Mouse (Mus musculus) layer of hippocampus, adult 2 months (tissue): ENCODE results near the gene Hfe. TPM values are rescaled to one million over a fixed set of nuclear protein-coding genes. Genes with fewer than 3 reads are reported as not detected.
A peak's percentile ranks its signal among the peaks of the same experiment; 100 is the strongest.

Experiments used
- DNase-seq, 2 experiments: peaks; one replicate each; pipeline ENCODE4 v3.0.0; 2022; ENCODE audit warnings: low spot score in 2 of 2
- H3K27ac ChIP-seq: fragments of 200-600 bp; 2 replicates; pipeline ENCODE4 v1.8.1; 2022
- H3K4me3 ChIP-seq: fragments of 200-600 bp; 2 replicates; pipeline ENCODE4 v1.8.1; 2022; ENCODE audit warnings: mild to moderate bottlenecking
- CTCF ChIP-seq: fragments of 200-600 bp; conservative IDR thresholded peaks from 2 replicates; pipeline ENCODE4 v1.8.1; 2022; ENCODE audit warnings: antibody characterized with exemption, mild to moderate bottlenecking, moderate library complexity
- long read RNA-seq, 2 experiments: library from polyadenylated mRNA; stranded (forward); transcript quantifications; one replicate each; pipeline ENCODE4 v2.0.0; 2021; ENCODE audit warnings: borderline mapping rate in 2 of 2
- total RNA-seq, 2 experiments: library from RNA; stranded (reverse); gene quantifications; 2 replicates each; pipeline ENCODE4 v1.2.3; 2021

Gene Hfe
- total RNA-seq: 1 to 10 TPM; 3.2 to 3.6 TPM
- long read RNA-seq, experiment 1, partial matches to known transcripts: 0 of 3 reads
- long read RNA-seq, experiment 1, other reads (novel, unspliced or antisense): 0 of 3 reads
- long read RNA-seq, experiment 2, partial matches to known transcripts: 0 of 4 reads
- long read RNA-seq, experiment 2, other reads (novel, unspliced or antisense): 0 of 4 reads

- TF ChIP-seq CTCF: no peak
- Histone ChIP-seq H3K4me3 (peak within 1 kb of the TSS; percentile 61), H3K27ac (peak within 1 kb of the TSS; percentile 77)
- no peak for DNase-seq
Measured at GRCm38 (mm10) chr13:23710374-23711089, at the start of gene Hfe. TSS of gene Hfe (minus strand) at chr13:23710854.

DNA sequence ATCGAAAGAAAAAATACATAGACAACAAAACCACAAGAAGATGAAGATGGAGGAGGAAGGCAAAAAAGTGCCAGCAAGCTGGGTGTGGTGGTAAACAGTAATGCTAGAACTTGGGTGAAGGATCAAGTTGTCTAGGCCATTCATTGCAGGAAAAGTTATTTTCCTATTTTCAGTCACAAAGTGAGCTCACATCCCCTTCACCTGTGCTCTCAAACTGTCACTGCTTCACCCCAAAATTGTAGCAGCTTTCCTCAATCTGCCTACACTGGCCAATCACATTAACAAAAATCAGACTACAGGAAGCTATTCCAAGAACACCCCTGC, 49.2 kb upstream of the Hfe start:
- no peak overlapping the region for H3K27ac ChIP-seq
- H3K4me3 ChIP-seq: no peak overlapping the region
- no peak for TF ChIP-seq CTCF
- DNase-seq: no peak

DNA sequence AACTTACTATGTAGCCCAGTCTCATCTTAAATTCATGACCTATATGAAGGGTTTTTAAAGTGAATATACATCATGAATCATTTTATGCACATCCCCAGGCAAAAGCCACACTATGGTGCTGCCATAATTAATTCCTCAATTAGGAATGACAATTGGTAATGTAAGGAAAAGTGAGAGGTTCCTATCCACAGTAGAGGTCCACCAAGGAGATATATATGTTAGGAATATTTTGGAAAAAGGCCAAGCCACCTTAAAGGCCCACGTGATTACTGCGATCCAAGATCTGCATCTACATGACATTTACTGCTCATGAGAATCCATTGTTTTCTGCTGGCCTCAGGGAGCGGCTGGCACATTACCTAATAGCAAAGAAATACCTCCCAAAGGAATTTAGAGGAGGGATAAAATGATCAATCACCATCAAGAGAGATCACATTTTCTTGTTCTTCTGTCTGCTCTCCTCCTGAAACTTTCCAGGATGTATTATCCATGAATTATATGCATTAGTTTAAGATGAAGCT, 48.7 kb upstream of the Hfe start:
- no peak for DNase-seq

DNA sequence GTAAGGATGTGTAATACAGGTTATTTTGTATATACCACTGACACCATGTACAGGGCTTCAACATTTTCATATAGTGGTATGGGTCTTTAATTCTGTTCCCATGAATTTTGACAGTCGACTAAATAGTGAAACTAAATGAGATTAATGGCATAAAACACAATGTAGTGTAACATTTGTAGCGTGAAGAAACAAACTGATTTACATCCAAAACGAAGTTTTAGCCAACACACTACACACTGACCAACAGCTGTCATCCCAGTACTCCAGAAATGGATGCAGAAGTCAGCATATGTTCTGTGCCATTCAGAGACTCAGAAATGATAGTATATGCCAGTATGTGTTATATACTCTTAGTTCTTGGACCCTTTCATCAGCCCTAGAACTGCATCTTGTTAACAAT, 47.3 kb upstream of the Hfe start:
- no peak overlapping the region for H3K4me3 ChIP-seq
- no peak for DNase-seq
- H3K27ac ChIP-seq: no peak overlapping the region
- no peak for TF ChIP-seq CTCF

More for the DNA sequence above, 48.7 kb upstream of the Hfe start:
- H3K27ac ChIP-seq: no peak overlapping the region
- no peak for TF ChIP-seq CTCF
- H3K4me3 ChIP-seq: no peak overlapping the region

DNA sequence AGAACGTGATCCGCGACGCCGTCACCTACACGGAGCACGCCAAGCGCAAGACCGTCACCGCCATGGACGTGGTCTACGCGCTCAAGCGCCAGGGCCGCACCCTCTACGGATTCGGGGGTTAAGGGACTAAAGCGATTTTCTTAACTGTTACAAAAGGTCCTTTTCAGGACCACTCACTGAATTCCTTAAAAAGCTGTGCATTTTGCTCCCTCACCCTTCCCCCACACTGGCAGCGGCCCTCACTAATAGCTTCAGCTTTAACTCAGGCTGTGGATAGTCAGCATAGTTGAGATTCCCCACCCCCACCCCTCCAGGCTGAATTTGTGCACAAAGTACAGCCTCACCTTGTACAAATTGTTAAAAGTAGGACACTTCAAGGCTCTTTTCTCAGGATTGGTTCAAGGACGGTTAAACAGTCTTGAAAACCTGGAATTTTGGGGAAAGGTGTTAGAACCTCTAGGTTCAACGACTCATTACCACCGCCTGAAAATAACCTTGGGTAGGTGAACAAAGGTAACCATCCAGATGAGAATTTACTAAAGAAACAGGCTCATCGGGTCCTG, 46.6 kb upstream of the Hfe start:
- DNase-seq: peak in 1 of 2 experiments; percentile 24
- H3K4me3 ChIP-seq: peak overlapping the region; percentile 48
- H3K27ac ChIP-seq: peak overlapping the region; percentile 81
- TF ChIP-seq CTCF: no peak

DNA sequence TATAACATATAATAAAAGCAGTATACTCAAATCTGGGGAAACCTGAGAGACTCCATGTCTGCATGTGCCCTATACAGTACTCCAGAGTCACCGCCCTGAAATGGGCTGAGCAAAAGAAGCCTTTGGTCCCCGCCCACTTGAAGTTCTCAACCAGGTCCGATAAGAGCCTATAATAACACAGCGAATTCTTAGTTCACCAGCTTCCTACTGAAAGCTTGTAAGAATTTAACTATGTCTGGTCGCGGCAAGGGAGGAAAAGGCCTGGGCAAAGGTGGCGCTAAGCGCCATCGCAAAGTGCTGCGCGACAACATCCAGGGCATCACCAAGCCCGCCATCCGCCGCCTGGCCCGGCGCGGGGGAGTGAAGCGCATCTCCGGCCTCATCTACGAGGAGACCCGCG, 46.1 kb upstream of the Hfe start, which contains the start of gene Hist1h4b:
Hist1h4b (plus strand) TSS at position 224 of the 400 bp plus-strand sequence.
- TF ChIP-seq CTCF: no peak
- Histone ChIP-seq H3K27ac (peak within 1 kb of the TSS; percentile 81), H3K4me3 (peak within 1 kb of the TSS; percentile 48)
- peak; percentile 89 to 94 for DNase-seq

DNA sequence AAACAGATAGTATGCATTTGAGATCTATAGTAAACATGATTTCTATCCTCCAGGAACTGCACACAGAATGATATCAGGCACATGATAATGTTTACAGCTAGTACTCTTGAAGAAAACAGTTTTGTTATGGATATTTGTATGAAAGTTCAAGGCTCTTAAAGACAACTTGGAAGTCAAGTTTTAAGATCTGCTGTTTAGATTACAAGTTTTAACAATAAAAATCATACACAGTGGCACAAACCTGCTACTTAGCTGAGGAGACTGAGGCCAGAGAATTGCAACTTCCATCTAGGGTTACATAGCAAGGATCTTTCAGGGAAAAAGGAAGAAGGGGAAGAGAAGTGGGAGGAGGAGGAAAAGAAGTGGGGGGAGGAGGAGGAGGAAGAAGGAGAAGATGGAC, 44.3 kb upstream of the Hfe start:
- no peak for TF ChIP-seq CTCF
- Histone ChIP-seq H3K27ac (no peak overlapping the region), H3K4me3 (no peak overlapping the region)
- DNase-seq: no peak

- DNase-seq: no peak
- TF ChIP-seq CTCF: no peak
- H3K4me3 ChIP-seq: no peak overlapping the region
- H3K27ac ChIP-seq: no peak overlapping the region
Measured at GRCm38 (mm10) chr13:23753314-23754078, 42.8 kb upstream of the Hfe start.

DNA sequence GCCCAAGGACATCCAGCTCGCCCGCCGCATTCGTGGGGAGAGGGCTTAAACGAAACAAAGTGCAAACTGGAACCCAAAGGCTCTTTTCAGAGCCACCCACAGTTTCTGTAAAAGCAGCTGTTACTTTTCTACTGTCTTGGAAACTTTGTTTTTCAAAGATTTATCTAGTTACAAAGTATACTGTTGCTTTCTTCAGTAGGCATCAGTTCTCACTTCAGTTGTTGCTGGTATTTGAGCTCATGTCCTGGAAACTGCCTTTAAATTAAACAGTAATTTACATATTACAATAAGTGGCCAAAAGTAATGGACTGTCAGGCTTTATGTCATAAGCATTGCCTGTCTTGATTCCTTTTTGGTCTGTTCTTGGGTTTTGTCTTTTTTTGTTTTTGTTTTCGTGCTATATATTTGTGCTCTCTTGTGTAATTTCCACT, 42.1 kb upstream of the Hfe start:
- Histone ChIP-seq H3K4me3 (no peak overlapping the region), H3K27ac (no peak overlapping the region)
- no peak for TF ChIP-seq CTCF
- no peak for DNase-seq

- H3K4me3 ChIP-seq: peak within 1 kb of the TSS; percentile 58
- H3K27ac ChIP-seq: peak within 1 kb of the TSS; percentile 93
- TF ChIP-seq CTCF: peak; percentile 30; the same call in 1 of the 2 replicates
- peak; percentile 92 to 93 for DNase-seq
Measured at GRCm38 (mm10) chr13:23752067-23752741, 41.5 kb upstream of the Hfe start, which contains the start of gene Hist1h3b. TSS of gene Hist1h3b (plus strand) at chr13:23752267.

DNA sequence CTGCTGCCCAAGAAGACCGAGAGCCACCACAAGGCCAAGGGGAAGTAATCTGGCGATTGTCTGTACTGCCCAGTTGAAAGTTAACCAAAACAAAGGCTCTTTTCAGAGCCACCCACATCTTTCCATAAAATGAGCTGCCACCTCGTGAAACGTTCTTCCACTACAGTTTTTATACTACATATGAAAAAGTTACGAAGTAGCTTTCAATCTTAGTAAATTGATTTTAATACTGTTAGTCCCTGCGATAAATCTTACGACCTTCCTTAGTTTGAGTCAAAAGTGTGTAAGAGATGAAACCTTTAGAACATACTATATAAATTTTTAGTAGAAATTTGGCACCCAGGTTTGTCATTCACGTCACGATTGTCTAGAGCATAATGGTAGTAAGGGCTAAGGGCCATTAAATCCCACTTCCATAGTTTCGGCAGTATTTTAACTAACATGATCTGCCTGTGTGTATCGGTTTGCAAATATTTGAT, 40.9 kb upstream of the Hfe start:
- Histone ChIP-seq H3K4me3 (peak overlapping the region; percentile 35), H3K27ac (peak overlapping the region; percentile 93)
- no peak; the same call in none of the 2 replicates for TF ChIP-seq CTCF
- no peak for DNase-seq
